Mouse (Mus musculus) intestine, embryonic 15.5 days (tissue): ENCODE measurements at regions not wholly inside any gene's neighbourhood (a gene's known extent, or its start where the extent isn't known, plus 50 kb on each side); places are given as distances from the start of the nearest gene placed in this dataset.

ENCODE experiments used
- ATAC-seq: fragments of 200-750 bp; cut with Nextera tagmentation; 2 replicates; pipeline ENCODE4 v1.8.0; 2017; ENCODE audit warnings: moderate TSS enrichment, moderate library complexity
- H3K27ac ChIP-seq: fragments of 300-500 bp; sonication (generic); 2 replicates; pipeline ENCODE4 v1.5.1; 2015; ENCODE audit warnings: mild to moderate bottlenecking, inconsistent platforms
- H3K27me3 ChIP-seq: fragments of 300-500 bp; sonication (generic); replicated peaks from 2 replicates; pipeline ENCODE4 v1.6.1; 2015; ENCODE audit warnings: inconsistent platforms
- H3K36me3 ChIP-seq: fragments of 300-500 bp; sonication (generic); 2 replicates; pipeline ENCODE4 v1.6.1; 2015; ENCODE audit warnings: inconsistent platforms
- H3K4me1 ChIP-seq: fragments of 300-500 bp; sonication (generic); replicated peaks from 2 replicates; pipeline ENCODE4 v1.6.1; 2015; ENCODE audit warnings: inconsistent platforms
- H3K4me2 ChIP-seq: fragments of 300-500 bp; sonication (generic); replicated peaks from 2 replicates; pipeline ENCODE4 v1.6.1; 2015; ENCODE audit warnings: mild to moderate bottlenecking, inconsistent platforms
- H3K4me3 ChIP-seq: fragments of 300-500 bp; sonication (generic); replicated peaks from 2 replicates; pipeline ENCODE4 v1.5.1; 2015; ENCODE audit warnings: inconsistent platforms
- H3K9ac ChIP-seq: fragments of 300-500 bp; sonication (generic); 2 replicates; pipeline ENCODE4 v1.6.1; 2015; ENCODE audit warnings: inconsistent platforms
- H3K9me3 ChIP-seq: fragments of 300-500 bp; sonication (generic); 2 replicates; pipeline ENCODE4 v1.6.1; 2016; ENCODE audit warnings: inconsistent platforms
- WGBS: fragments of 180-500 bp; shearing (Covaris S2); methylation state at CpG from one replicate; pipeline ENCODE4 v1.1.7; 2015; 5-methylcytosine and 5-hydroxymethylcytosine counted together

DNA sequence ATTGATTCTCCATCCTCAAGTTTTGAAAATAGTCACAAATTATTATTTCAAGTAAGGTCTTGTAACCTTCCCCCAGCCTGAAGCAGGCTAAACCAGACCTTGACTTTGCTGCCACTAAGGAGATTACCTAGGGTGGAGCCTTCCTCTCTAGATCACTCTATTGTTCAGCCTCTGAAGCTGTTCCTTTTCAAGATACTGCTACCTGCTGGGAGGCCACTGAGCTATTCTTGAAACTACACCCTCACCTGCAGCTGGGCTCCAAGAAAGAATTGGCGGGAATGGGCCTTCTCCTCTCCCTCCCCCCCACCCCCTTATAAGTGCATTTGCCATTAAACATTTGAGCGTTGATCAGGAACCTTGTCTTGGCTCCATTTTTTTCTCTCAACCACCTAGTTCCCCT lies 534.2 kb upstream of the Dmac1 start:
- Histone ChIP-seq H3K27ac (no peak overlapping the region), H3K27me3 (no peaks in the 10 kb centered on the region), H3K4me3 (no peak overlapping the region), H3K9ac (no peak overlapping the region), H3K4me2 (no peak overlapping the region), H3K4me1 (no peaks in the 10 kb centered on the region), H3K9me3 (no peaks in the 10 kb centered on the region), H3K36me3 (no peaks in the 10 kb centered on the region)
- ATAC-seq, result no peak
- WGBS, result 69% methylated on average over 2 of the region's 2 CpGs

DNA sequence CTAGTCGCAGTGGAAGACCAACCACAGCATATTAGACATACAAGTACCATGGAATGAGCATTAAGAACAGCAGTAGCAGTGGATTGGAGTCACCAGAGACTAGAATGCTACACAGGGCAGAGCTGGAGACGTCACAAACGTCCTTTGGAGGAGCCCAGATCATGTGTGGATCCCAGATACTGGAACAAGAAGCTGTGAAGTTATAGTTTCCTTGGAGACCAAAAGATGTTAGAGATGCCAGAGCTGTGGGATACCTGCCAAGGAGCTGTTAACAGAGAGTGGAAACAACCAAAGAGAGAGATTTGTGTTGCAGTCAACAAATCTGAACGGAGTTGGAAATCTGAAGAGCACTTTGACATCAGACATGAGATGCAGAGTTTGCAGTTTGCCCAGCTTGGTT lies 523.8 kb upstream of the Dmac1 start:
- Histone ChIP-seq H3K9me3 (no peaks in the 10 kb centered on the region), H3K9ac (no peak overlapping the region), H3K27me3 (no peaks in the 10 kb centered on the region), H3K27ac (no peak overlapping the region), H3K4me2 (no peak overlapping the region), H3K4me3 (no peak overlapping the region), H3K4me1 (no peaks in the 10 kb centered on the region), H3K36me3 (no peaks in the 10 kb centered on the region)
- 79% methylated on average over 4 of the region's 4 CpGs for WGBS
- ATAC-seq, result no peak

- Histone ChIP-seq H3K4me2 (no peak overlapping the region), H3K4me3 (no peak overlapping the region), H3K4me1 (no peaks in the 10 kb centered on the region), H3K9ac (no peak overlapping the region), H3K27ac (no peak overlapping the region), H3K36me3 (no peaks in the 10 kb centered on the region), H3K9me3 (no peaks in the 10 kb centered on the region), H3K27me3 (no peaks in the 10 kb centered on the region)
- 92% methylated on average over 4 of the region's 4 CpGs for WGBS
- ATAC-seq, result no peak
Observed at GRCm38 (mm10) chr4:75801156-75801555, 523.1 kb upstream of the Dmac1 start.

DNA sequence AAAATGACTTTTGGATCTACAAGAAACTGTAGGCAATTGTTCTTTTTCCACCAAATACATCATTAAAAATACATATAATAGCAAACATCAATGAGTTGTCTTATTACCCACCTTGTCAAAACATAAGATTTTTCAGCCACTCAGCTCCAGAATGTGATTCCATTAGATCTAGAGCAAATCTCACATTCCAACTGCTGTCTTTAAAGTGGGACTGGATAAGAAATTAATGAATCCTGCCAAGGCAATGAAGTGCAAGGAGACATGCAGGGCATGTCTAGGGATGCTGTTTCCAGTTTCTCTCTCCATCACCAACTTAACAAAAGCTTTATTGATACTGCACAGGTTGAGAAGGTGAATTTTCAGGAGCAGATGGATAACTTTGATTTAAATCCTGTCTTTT lies 513.7 kb upstream of the Dmac1 start:
- Histone ChIP-seq H3K27ac (no peak overlapping the region), H3K9ac (no peak overlapping the region), H3K4me1 (no peaks in the 10 kb centered on the region), H3K27me3 (no peaks in the 10 kb centered on the region), H3K4me3 (no peak overlapping the region), H3K4me2 (no peak overlapping the region), H3K36me3 (no peaks in the 10 kb centered on the region), H3K9me3 (no peaks in the 10 kb centered on the region)
- ATAC-seq, result no peak

DNA sequence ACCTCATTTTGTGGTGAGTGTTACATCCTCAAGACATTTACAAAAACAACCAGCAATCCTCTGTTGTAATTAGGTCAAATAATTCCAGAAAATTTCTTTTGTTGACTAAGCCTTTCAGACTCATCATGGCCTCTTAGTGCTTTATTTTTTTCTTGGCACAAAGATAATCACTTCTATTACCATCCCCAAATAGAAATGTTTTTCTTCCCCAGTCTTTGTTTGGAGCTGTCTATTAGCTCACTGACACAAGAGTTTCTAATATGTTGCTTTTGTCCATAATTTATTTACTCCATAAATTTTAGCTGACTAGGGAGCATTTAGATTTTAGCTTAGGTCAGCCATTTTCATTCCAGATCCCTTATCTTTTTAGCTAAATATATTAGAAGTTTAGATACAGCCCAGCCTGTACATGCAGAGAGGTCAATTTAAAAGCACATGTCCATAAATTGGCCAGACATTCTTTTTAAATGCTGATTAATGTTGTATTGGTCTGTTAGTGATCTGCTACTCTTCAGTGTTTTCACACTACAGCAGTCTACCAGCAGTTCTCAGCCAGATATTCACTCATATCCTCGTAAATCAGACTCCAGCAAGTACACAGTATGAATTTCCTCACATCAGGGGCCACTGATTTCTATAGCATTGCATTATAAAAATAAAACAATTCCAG lies 513.0 kb upstream of the Dmac1 start:
- Histone ChIP-seq H3K4me1 (no peaks in the 10 kb centered on the region), H3K4me3 (no peak overlapping the region), H3K4me2 (no peak overlapping the region), H3K27ac (no peak overlapping the region), H3K9ac (no peak overlapping the region), H3K27me3 (no peaks in the 10 kb centered on the region), H3K36me3 (no peaks in the 10 kb centered on the region), H3K9me3 (no peaks in the 10 kb centered on the region)
- ATAC-seq, result no peak
- 67% methylated on average over 1 of the region's 1 CpGs for WGBS

DNA sequence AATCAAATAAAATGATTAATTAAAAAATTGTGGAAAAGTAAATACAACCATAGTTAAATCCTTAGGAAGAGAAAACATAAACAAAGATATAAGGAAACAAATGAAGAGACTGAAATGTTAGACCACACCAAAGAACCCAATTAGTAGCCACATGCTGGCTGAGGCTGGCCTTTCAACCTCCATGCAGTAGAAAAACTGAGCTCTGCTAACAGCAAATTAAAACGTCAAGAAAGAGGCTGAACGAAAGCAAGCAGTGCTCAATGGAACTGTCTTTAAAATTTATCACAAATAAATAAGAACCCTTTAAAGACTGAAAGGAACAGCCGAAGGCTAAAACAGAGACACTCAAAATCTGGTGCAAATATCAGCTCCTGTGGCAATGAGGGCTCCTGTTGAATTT lies 509.3 kb upstream of the Dmac1 start:
- no peak overlapping the region for H3K27ac ChIP-seq
- H3K27me3 ChIP-seq, result no peaks in the 10 kb centered on the region
- no peak overlapping the region for H3K4me2 ChIP-seq
- WGBS, result 55% methylated on average over 3 of the region's 3 CpGs
- H3K4me1 ChIP-seq, result no peaks in the 10 kb centered on the region
- no peak for ATAC-seq
- H3K4me3 ChIP-seq, result no peak overlapping the region
- H3K36me3 ChIP-seq, result no peaks in the 10 kb centered on the region
- no peaks in the 10 kb centered on the region for H3K9me3 ChIP-seq
- no peak overlapping the region for H3K9ac ChIP-seq

GRCm38 (mm10) chr4:75786391-75786790 lies 508.3 kb upstream of the Dmac1 start:
- no peak overlapping the region for H3K27ac ChIP-seq
- H3K27me3 ChIP-seq, result no peaks in the 10 kb centered on the region
- WGBS, result 88% methylated on average over 4 of the region's 4 CpGs
- no peak overlapping the region for H3K4me3 ChIP-seq
- no peaks in the 10 kb centered on the region for H3K36me3 ChIP-seq
- no peak overlapping the region for H3K9ac ChIP-seq
- H3K9me3 ChIP-seq, result no peaks in the 10 kb centered on the region
- no peak overlapping the region for H3K4me2 ChIP-seq
- ATAC-seq, result no peak
- H3K4me1 ChIP-seq, result no peaks in the 10 kb centered on the region

DNA sequence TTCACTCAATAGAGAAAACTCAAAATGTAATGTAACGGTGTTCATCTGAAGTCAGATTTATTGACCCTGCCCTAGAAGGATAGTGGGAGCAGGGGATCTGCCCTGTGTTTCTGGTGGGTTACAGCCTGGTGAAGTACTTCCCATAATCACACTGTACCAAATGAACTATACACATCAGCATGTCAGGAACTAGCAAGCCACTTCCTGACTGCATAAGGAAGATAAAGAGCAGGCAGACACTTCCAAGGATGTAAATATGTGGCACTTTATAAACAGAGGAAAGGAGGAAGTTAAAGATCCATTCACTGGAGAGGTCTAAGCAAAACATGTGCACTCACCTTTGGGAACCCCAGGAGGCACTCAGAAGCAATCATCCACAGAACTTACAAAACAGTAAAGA lies 501.4 kb upstream of the Dmac1 start:
- Histone ChIP-seq H3K4me1 (no peaks in the 10 kb centered on the region), H3K4me3 (no peak overlapping the region), H3K4me2 (no peak overlapping the region), H3K27ac (no peak overlapping the region), H3K36me3 (no peaks in the 10 kb centered on the region), H3K9ac (no peak overlapping the region), H3K27me3 (no peaks in the 10 kb centered on the region), H3K9me3 (no peaks in the 10 kb centered on the region)
- no peak for ATAC-seq
- WGBS, result 88% methylated on average over 1 of the region's 1 CpGs

GRCm38 (mm10) chr4:75764141-75764540 lies 486.0 kb upstream of the Dmac1 start:
- 51% methylated on average over 1 of the region's 1 CpGs for WGBS
- no peaks in the 10 kb centered on the region for H3K36me3 ChIP-seq
- H3K27me3 ChIP-seq, result no peaks in the 10 kb centered on the region
- no peak overlapping the region for H3K9ac ChIP-seq
- no peak overlapping the region for H3K27ac ChIP-seq
- no peaks in the 10 kb centered on the region for H3K4me1 ChIP-seq
- no peaks in the 10 kb centered on the region for H3K9me3 ChIP-seq
- no peak overlapping the region for H3K4me3 ChIP-seq
- H3K4me2 ChIP-seq, result no peak overlapping the region
- ATAC-seq, result no peak

DNA sequence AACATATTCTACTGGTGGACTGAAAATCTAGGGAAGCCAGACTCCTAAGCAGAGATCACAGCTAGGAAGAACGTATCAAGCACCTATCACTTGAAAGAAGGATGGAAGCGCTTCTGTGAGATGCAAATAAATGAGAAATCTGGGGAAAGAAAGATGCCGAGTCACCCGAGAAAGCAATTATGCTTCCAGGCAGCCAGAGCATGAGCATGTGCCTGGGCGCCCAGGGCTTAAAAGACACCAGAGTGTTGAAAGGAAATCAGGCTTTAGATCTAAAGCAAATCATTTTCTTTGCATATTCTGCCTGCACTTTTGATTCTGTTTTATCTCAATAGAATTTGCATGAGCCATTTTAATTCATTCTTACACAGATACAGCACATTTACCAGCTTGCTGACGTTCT lies 466.5 kb upstream of the Dmac1 start:
- WGBS, result 59% methylated on average over 6 of the region's 6 CpGs
- Histone ChIP-seq H3K9me3 (no peaks in the 10 kb centered on the region), H3K4me3 (no peak overlapping the region), H3K36me3 (no peaks in the 10 kb centered on the region), H3K27me3 (no peaks in the 10 kb centered on the region), H3K4me2 (no peak overlapping the region), H3K27ac (no peak overlapping the region), H3K9ac (no peak overlapping the region), H3K4me1 (no peaks in the 10 kb centered on the region)
- no peak for ATAC-seq

- Histone ChIP-seq H3K27me3 (no peaks in the 10 kb centered on the region), H3K27ac (no peak overlapping the region), H3K9ac (no peak overlapping the region), H3K4me3 (no peak overlapping the region), H3K36me3 (no peaks in the 10 kb centered on the region), H3K4me1 (no peaks in the 10 kb centered on the region), H3K4me2 (no peak overlapping the region), H3K9me3 (no peaks in the 10 kb centered on the region)
- no peak for ATAC-seq
Observed at GRCm38 (mm10) chr4:75741585-75741984, 463.5 kb upstream of the Dmac1 start.

GRCm38 (mm10) chr4:75730798-75731400 lies 452.8 kb upstream of the Dmac1 start:
- H3K27ac ChIP-seq, result no peak overlapping the region
- H3K9me3 ChIP-seq, result no peaks in the 10 kb centered on the region
- H3K27me3 ChIP-seq, result no peaks in the 10 kb centered on the region
- no peak overlapping the region for H3K9ac ChIP-seq
- peak; percentile 61 for ATAC-seq
- no peaks in the 10 kb centered on the region for H3K36me3 ChIP-seq
- no peak overlapping the region for H3K4me2 ChIP-seq
- WGBS, result 63% methylated on average over 3 of the region's 3 CpGs
- H3K4me3 ChIP-seq, result no peak overlapping the region
- no peaks in the 10 kb centered on the region for H3K4me1 ChIP-seq

DNA sequence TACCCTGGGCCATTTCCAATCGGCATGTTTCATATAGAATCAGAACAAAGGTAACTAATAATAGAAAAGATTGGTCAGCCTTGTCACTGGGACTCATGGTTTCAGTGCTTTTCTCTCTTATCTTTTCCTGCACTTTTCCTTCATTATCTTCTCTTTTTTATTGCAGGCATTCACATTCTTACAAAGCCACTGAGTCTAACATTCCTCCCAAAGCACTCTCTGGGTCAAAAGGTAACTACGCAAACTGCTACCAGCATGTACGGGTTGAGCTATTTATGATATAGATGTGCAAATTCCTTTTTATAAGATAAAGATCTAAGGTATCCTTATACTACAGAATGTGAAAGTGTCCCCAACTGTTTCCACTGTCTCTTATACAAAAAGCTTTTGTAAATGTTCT lies 436.5 kb upstream of the Dmac1 start:
- Histone ChIP-seq H3K27me3 (no peaks in the 10 kb centered on the region), H3K27ac (no peak overlapping the region), H3K36me3 (no peaks in the 10 kb centered on the region), H3K4me1 (no peaks in the 10 kb centered on the region), H3K9ac (no peak overlapping the region), H3K4me3 (no peak overlapping the region), H3K4me2 (no peak overlapping the region), H3K9me3 (no peaks in the 10 kb centered on the region)
- 63% methylated on average over 3 of the region's 3 CpGs for WGBS
- ATAC-seq, result peak; percentile 56; the same call in 1 of the 2 replicates
